Mouse (Mus musculus) heart, adult 2 months (tissue): Measurements from ENCODE around the gene Plekha7.

Experiments
- CTCF ChIP-seq: fragments of 200-600 bp; IDR thresholded peaks from 2 replicates; pipeline ENCODE4 v1.8.1; 2022; ENCODE audit warnings: antibody characterized with exemption, mild to moderate bottlenecking, moderate library complexity
- EP300 ChIP-seq: fragments of 200-500 bp; IDR thresholded peaks from 2 replicates; pipeline ENCODE4 v1.6.1; 2011; ENCODE audit warnings: low read depth, low read length, control low read depth; ENCODE audit not compliant: insufficient read depth
- POLR2A ChIP-seq: fragments of 200-500 bp; IDR thresholded peaks from 2 replicates; pipeline ENCODE4 v1.6.1; 2011; ENCODE audit warnings: mild to moderate bottlenecking, low read depth, low read length, control low read depth; ENCODE audit not compliant: insufficient read depth

GRCm38 (mm10) chr7:116333713-116334668, 25.8 kb upstream of the Plekha7 start, which contains the start of gene Rps13:
- peak; percentile 93 for TF ChIP-seq POLR2A
- 0 out of 2 replicates have a peak, but pooled peaks have one; percentile 28 for TF ChIP-seq EP300
- TF ChIP-seq CTCF, result no peak
